Mouse (Mus musculus) lung, embryonic 14.5 days (tissue): ENCODE results near the gene Arid5b. TPM values are rescaled to one million over a fixed set of nuclear protein-coding genes. Genes with fewer than 3 reads are reported as not detected.

ENCODE experiments used
- ATAC-seq: fragments of 200-750 bp; cut with Nextera tagmentation; 2 replicates; pipeline ENCODE4 v1.8.0; 2017; ENCODE audit warnings: mild to moderate bottlenecking, moderate TSS enrichment, moderate library complexity; ENCODE audit not compliant: insufficient read depth
- DNase-seq: peaks from one replicate; pipeline ENCODE4 v3.0.0-alpha.2; 2015
- H3K27ac ChIP-seq: fragments of 300-500 bp; sonication (generic); 2 replicates; pipeline ENCODE4 v1.5.1; 2014; ENCODE audit warnings: low read depth, mild to moderate bottlenecking, moderate library complexity
- H3K27me3 ChIP-seq: fragments of 300-500 bp; sonication (generic); 2 replicates; pipeline ENCODE4 v1.6.1; 2014; ENCODE audit warnings: low read length, control low read depth; ENCODE audit not compliant: insufficient read depth
- H3K36me3 ChIP-seq: fragments of 300-500 bp; sonication (generic); 2 replicates; pipeline ENCODE4 v1.6.1; 2014; ENCODE audit warnings: control low read depth; ENCODE audit not compliant: insufficient read depth
- H3K4me1 ChIP-seq: fragments of 300-500 bp; sonication (generic); 2 replicates; pipeline ENCODE4 v1.6.1; 2014; ENCODE audit warnings: antibody characterized with exemption, control low read depth; ENCODE audit not compliant: insufficient read depth
- H3K4me2 ChIP-seq: fragments of 300-500 bp; sonication (generic); 2 replicates; pipeline ENCODE4 v1.6.1; 2014; ENCODE audit warnings: mild to moderate bottlenecking
- H3K4me3 ChIP-seq: fragments of 300-500 bp; sonication (generic); 2 replicates; pipeline ENCODE4 v1.5.1; 2014; ENCODE audit warnings: low read depth, low read length
- H3K9ac ChIP-seq: fragments of 300-500 bp; sonication (generic); 2 replicates; pipeline ENCODE4 v1.6.1; 2014
- H3K9me3 ChIP-seq: fragments of 300-500 bp; sonication (generic); 2 replicates; pipeline ENCODE4 v1.6.1; 2016; ENCODE audit warnings: low read depth, low read length, control low read depth
- CTCF ChIP-seq: IDR thresholded peaks from 2 replicates; pipeline ENCODE4 v1.5.1; 2016; ENCODE audit warnings: antibody characterized with exemption, low read depth
- WGBS: fragments of 180-500 bp; shearing (Covaris S2); extraction: QIAGEN DNeasy Blood & Tissue Kit; methylation state at CpG from one replicate; pipeline ENCODE4 v1.1.7; 2014; 5-methylcytosine and 5-hydroxymethylcytosine counted together
- polyA plus RNA-seq: library from polyadenylated mRNA; unstranded; fragments of >200 nt; fragmentation: Nextera tagmentation; extraction: Ambion mirVana; gene quantifications from 2 replicates; pipeline ENCODE4 v1.2.1, GENCODE M21; 2014

Gene Arid5b
- polyA plus RNA-seq, 1 experiment from 2014 or later, result 41.2 TPM

DNA sequence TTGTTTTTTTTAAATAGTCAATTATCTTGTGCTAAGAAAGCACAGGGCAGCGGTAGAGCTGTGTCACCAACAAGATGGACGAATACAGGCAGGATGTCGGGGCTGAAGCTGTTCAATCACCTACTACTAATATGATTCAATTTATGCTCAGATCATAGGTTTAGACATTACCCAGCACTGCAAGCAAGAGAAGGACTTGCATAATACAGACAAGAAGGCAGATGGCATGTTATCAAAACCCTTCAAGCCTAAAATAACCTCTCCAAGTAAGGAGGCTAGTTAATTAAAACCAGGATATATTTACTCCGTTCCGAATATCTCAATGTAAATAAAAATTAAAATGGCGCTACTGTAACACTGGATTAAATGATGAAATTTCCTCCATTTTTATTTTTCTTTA lies 96.3 kb downstream of the Arid5b start:
- H3K27me3 ChIP-seq, result no peaks in the 10 kb centered on the region
- 85% methylated on average over 6 of the region's 6 CpGs for WGBS
- no peak for TF ChIP-seq CTCF
- no peak overlapping the region for H3K4me2 ChIP-seq
- H3K4me3 ChIP-seq, result no peak overlapping the region
- ATAC-seq (no peak), DNase-seq (no peak)
- H3K27ac ChIP-seq, result no peak overlapping the region
- no peak overlapping the region for H3K9ac ChIP-seq
- no peaks in the 10 kb centered on the region for H3K9me3 ChIP-seq
- 0 out of 2 replicates have a peak, but pooled peaks cover 8% of the 10 kb centered on the region for H3K4me1 ChIP-seq
- peaks cover 26% of the 10 kb centered on the region for H3K36me3 ChIP-seq

DNA sequence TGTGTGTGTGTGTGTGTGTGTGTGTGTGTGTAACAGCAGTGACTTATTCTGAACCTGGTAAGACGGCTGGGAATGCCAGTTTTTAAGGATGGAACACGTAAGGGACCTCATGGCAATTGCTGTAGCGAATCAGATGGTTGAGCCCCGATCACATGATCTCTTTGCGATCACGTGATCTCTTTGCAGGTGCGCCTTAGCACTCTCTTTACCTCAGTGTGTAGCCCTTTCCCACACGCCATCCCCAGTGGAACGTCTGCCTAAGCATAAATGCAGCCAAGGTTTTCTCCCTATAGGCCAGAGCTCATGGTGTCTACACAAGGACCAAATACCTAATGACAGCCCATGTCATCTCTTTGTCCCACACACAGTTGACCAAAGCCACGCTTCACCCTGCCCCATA lies 97.4 kb downstream of the Arid5b start:
- Histone ChIP-seq H3K27me3 (no peaks in the 10 kb centered on the region), H3K4me1 (0 out of 2 replicates have a peak, but pooled peaks cover 8% of the 10 kb centered on the region), H3K9me3 (no peaks in the 10 kb centered on the region), H3K4me3 (no peak overlapping the region), H3K4me2 (no peak overlapping the region), H3K27ac (no peak overlapping the region), H3K36me3 (peaks cover 18% of the 10 kb centered on the region), H3K9ac (no peak overlapping the region)
- no peak for TF ChIP-seq CTCF
- 93% methylated on average over 10 of the region's 10 CpGs for WGBS
- no peak for DNase-seq
- ATAC-seq, result no peak

DNA sequence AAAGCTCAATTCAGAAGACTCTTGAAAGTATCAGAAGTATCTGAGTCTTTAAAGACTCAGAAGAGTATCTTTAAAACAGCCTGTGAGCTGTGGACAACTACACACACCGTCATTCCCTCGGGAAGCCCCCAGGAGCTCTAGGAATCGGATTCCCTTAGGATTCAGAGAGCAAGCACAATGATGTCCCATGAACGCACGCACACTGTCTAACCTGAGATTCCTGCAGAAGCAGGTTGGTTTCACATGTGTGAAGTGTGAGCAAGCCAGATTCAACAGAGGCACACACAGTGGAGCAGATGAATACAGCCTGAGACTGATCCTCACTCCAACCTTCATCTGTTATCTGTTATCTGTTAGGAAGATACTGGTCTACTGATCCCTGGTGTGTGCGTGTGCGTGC lies 97.8 kb downstream of the Arid5b start:
- no peak overlapping the region for H3K4me2 ChIP-seq
- H3K9me3 ChIP-seq, result no peaks in the 10 kb centered on the region
- peaks cover 17% of the 10 kb centered on the region for H3K36me3 ChIP-seq
- ATAC-seq (no peak), DNase-seq (no peak)
- 91% methylated on average over 7 of the region's 7 CpGs for WGBS
- H3K27me3 ChIP-seq, result no peaks in the 10 kb centered on the region
- no peak overlapping the region for H3K27ac ChIP-seq
- no peak overlapping the region for H3K4me3 ChIP-seq
- no peak overlapping the region for H3K9ac ChIP-seq
- 0 out of 2 replicates have a peak, but pooled peaks cover 8% of the 10 kb centered on the region for H3K4me1 ChIP-seq
- no peak for TF ChIP-seq CTCF

DNA sequence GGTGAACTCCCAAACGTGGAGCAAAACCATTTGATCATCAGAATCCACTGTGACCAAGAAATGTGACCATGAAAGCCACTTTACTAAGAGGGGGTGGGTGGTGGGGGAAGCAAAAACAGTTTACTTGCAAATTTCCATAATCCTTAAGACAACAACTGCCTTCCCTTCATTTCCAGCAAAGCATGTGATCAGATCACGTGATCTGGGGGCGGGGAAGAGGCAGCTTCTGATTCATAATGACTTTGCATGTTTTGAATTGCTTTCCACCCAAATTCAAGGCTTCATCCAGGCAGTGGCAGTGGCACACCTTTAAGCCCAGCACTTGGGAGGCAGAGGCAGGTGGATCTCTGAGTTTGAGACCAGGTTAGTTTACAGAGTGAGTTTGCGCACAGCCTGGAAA lies 98.4 kb downstream of the Arid5b start:
- DNase-seq (no peak), ATAC-seq (no peak)
- Histone ChIP-seq H3K36me3 (peaks cover 16% of the 10 kb centered on the region), H3K4me1 (0 out of 2 replicates have a peak, but pooled peaks cover 8% of the 10 kb centered on the region), H3K4me3 (no peak overlapping the region), H3K4me2 (no peak overlapping the region), H3K9ac (no peak overlapping the region), H3K27me3 (no peaks in the 10 kb centered on the region), H3K27ac (peak overlapping the region; percentile 50; the same call in 1 of the 2 replicates), H3K9me3 (no peaks in the 10 kb centered on the region)
- 80% methylated on average over 4 of the region's 4 CpGs for WGBS
- TF ChIP-seq CTCF, result no peak

DNA sequence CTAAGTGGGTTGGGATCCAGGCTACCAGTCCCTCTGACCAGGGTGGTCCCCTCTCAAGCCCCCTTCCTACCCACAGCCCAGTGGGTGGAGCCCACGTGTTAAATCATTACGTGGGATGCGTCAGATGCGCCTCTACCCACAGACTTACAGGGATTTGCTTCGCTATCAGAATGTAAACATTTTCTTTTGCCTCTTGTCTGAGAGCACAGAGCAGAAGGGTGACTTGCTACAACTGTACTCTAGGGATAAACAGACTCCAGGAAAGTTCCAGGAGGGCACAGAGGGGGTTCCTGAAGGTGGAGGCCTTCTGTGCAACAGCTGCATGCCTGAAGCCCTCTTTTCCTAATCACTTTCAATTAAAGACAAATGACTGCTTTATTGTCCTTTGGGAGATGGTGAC lies 98.8 kb downstream of the Arid5b start:
- no peak overlapping the region for H3K4me2 ChIP-seq
- 22% methylated on average over 5 of the region's 5 CpGs for WGBS
- H3K36me3 ChIP-seq, result peaks cover 12% of the 10 kb centered on the region; the same call in 1 of the 2 replicates
- H3K9ac ChIP-seq, result no peak overlapping the region
- ATAC-seq, result no peak
- H3K27me3 ChIP-seq, result no peaks in the 10 kb centered on the region
- no peak for TF ChIP-seq CTCF
- no peak for DNase-seq
- H3K4me1 ChIP-seq, result 0 out of 2 replicates have a peak, but pooled peaks cover 8% of the 10 kb centered on the region
- no peak overlapping the region for H3K4me3 ChIP-seq
- peak overlapping the region; percentile 50; the same call in 1 of the 2 replicates for H3K27ac ChIP-seq
- no peaks in the 10 kb centered on the region for H3K9me3 ChIP-seq

DNA sequence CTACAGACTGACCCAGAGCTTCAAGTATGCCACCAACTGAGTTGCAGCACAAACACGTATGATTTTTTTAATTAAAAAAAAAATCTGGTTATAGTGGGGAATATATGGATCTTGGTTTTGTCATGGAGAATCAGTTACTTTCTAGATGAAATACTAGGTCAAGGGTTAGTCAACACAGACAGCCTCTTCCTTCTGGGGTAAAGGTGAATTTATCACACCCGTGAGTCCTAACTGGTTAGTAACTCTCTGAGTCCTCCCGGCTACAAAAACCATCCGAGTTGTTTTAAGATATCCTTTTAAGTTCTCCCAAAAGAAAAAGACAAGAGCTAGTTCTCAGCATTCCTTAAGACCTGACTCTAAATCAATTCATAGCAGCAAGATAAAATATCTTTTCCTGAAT lies 99.2 kb downstream of the Arid5b start:
- Histone ChIP-seq H3K27ac (no peak overlapping the region; the same call in 1 of the 2 replicates), H3K4me2 (no peak overlapping the region), H3K36me3 (peaks cover 12% of the 10 kb centered on the region; the same call in 1 of the 2 replicates), H3K4me3 (no peak overlapping the region), H3K27me3 (no peaks in the 10 kb centered on the region), H3K9ac (no peak overlapping the region), H3K4me1 (0 out of 2 replicates have a peak, but pooled peaks cover 8% of the 10 kb centered on the region), H3K9me3 (no peaks in the 10 kb centered on the region)
- ATAC-seq (no peak), DNase-seq (no peak)
- no peak for TF ChIP-seq CTCF
- WGBS, result 52% methylated on average over 4 of the region's 4 CpGs

DNA sequence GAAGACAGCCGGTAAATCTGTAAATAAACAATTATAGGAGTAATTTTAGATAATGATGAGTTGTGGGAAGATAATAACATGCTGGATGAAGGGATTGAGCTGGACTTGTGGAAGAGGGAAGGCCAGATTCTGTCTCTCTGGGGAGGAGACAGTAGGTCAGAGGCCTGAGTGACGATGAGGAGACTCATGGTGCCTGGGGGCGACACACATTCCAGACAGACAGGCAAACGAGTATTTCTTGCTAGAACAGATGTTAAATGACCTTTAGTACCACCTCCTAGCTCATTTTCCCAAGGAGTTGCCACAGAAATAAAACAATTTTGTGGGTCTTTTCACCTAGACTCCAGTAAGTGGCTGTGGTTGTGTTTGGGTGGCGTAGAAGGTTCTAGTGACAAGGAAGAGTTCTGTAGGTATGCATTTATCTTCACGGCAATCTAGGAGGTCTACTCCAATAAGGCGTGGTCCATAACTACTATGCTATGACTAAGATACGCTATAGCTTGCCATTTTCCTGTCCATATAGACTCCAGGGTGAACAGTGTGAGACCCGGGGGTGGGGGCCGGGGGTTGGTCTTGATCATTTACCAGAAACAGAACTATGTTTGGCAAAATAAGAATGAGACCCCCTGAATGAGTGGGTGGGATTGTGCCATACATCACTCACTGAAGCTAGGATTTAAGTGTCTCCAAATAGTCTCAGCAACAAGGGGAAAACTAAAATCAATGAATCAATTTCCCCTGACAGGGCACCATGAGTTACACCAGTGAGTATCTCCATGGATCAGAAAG lies 100.6 kb downstream of the Arid5b start:
- H3K9ac ChIP-seq, result no peak overlapping the region
- H3K4me3 ChIP-seq, result no peak overlapping the region
- TF ChIP-seq CTCF, result no peak
- ATAC-seq (no peak), DNase-seq (no peak)
- 70% methylated on average over 10 of the region's 10 CpGs for WGBS
- no peaks in the 10 kb centered on the region for H3K9me3 ChIP-seq
- H3K4me2 ChIP-seq, result no peak overlapping the region
- H3K27ac ChIP-seq, result no peak overlapping the region
- H3K27me3 ChIP-seq, result no peaks in the 10 kb centered on the region
- H3K4me1 ChIP-seq, result 0 out of 2 replicates have a peak, but pooled peaks cover 8% of the 10 kb centered on the region
- peaks cover 10% of the 10 kb centered on the region; the same call in 1 of the 2 replicates for H3K36me3 ChIP-seq
